Mouse (Mus musculus): Measurements from ENCODE around the gene Eif1ax.

Gene Eif1ax

GRCm38 (mm10) chrX:159371831-159372752, at the start of gene Eif1ax:
Gene Eif1ax (plus strand): TSS chrX:159372178.
- 5% methylated on average over 57 of the region's 76 CpGs for WGBS

GRCm38 (mm10) chrX:159364506-159364905, 7.5 kb upstream of the Eif1ax start:
- WGBS: 93% methylated on average over 3 of the region's 3 CpGs

GRCm38 (mm10) chrX:159372753-159373144, 771 bp downstream of the Eif1ax start:
- 3% methylated on average over 9 of the region's 9 CpGs for WGBS

- WGBS: 40% methylated on average over 9 of the region's 9 CpGs
Observed at GRCm38 (mm10) chrX:159387105-159387504, 15.1 kb downstream of the Eif1ax start.

- WGBS: 85% methylated on average over 6 of the region's 6 CpGs
Observed at GRCm38 (mm10) chrX:159390347-159390962, 18.5 kb downstream of the Eif1ax start.

GRCm38 (mm10) chrX:159391239-159391638, 19.3 kb downstream of the Eif1ax start:
- WGBS: 69% methylated on average over 3 of the region's 3 CpGs

- WGBS: 13% methylated on average over 4 of the region's 4 CpGs
Observed at GRCm38 (mm10) chrX:159409253-159409652, 37.3 kb downstream of the Eif1ax start.

GRCm38 (mm10) chrX:159414130-159414828, 42.3 kb downstream of the Eif1ax start, which contains the start of gene Map7d2:
Gene Map7d2 (plus strand): TSS chrX:159414572.
- WGBS: 8% methylated on average over 24 of the region's 83 CpGs

GRCm38 (mm10) chrX:159414829-159415673, 43.1 kb downstream of the Eif1ax start:
- 3% methylated on average over 52 of the region's 65 CpGs for WGBS

- WGBS: 85% methylated on average over 3 of the region's 3 CpGs
Observed at GRCm38 (mm10) chrX:159430507-159430906, 58.5 kb downstream of the Eif1ax start.
